Mouse (Mus musculus) cerebellum, adult 11-12 months (tissue): Measurements from ENCODE around the gene Ap3d1.

Source experiments
- DNase-seq: peaks from one replicate; pipeline ENCODE4 v3.0.0; 2022

Gene Ap3d1

GRCm38 (mm10) chr10:80756967-80757366, 14.9 kb upstream of the Ap3d1 start:
- DNase-seq: peak; percentile 54

GRCm38 (mm10) chr10:80756509-80756908, 14.4 kb upstream of the Ap3d1 start:
- DNase-seq: no peak

- DNase-seq: no peak
Observed at GRCm38 (mm10) chr10:80756099-80756498, 14.0 kb upstream of the Ap3d1 start.

- no peak for DNase-seq
Observed at GRCm38 (mm10) chr10:80755291-80756015, 13.4 kb upstream of the Ap3d1 start.

- peak; percentile 98 for DNase-seq
Observed at GRCm38 (mm10) chr10:80754594-80755290, 12.7 kb upstream of the Ap3d1 start, which contains the start of gene Dot1l. Gene Dot1l, plus strand, starts transcription at chr10:80755206.

- DNase-seq: peak; percentile 54
Observed at GRCm38 (mm10) chr10:80752079-80752625, 10.1 kb upstream of the Ap3d1 start.

- DNase-seq: peak; percentile 53
Observed at GRCm38 (mm10) chr10:80751188-80751832, 9.2 kb upstream of the Ap3d1 start.

GRCm38 (mm10) chr10:80748609-80749008, 6.5 kb upstream of the Ap3d1 start:
- no peak for DNase-seq

- peak; percentile 83 for DNase-seq
Observed at GRCm38 (mm10) chr10:80747410-80747809, 5.3 kb upstream of the Ap3d1 start.

GRCm38 (mm10) chr10:80744262-80744661, 2.2 kb upstream of the Ap3d1 start:
- peak; percentile 58 for DNase-seq

- no peak for DNase-seq
Observed at GRCm38 (mm10) chr10:80741634-80742179, 357 bp downstream of the Ap3d1 start.

- peak; percentile 65 for DNase-seq
Observed at GRCm38 (mm10) chr10:80741146-80741545, 918 bp downstream of the Ap3d1 start.

- DNase-seq: no peak
Observed at GRCm38 (mm10) chr10:80738657-80739056, 3.4 kb downstream of the Ap3d1 start.

- peak; percentile 84 for DNase-seq
Observed at GRCm38 (mm10) chr10:80736731-80737130, 5.3 kb downstream of the Ap3d1 start.

GRCm38 (mm10) chr10:80732611-80733101, 9.4 kb downstream of the Ap3d1 start:
- peak; percentile 66 for DNase-seq

- no peak for DNase-seq
Observed at GRCm38 (mm10) chr10:80727369-80728127, 14.5 kb downstream of the Ap3d1 start.

- no peak for DNase-seq
Observed at GRCm38 (mm10) chr10:80717281-80717680, 24.8 kb downstream of the Ap3d1 start.

GRCm38 (mm10) chr10:80710834-80711233, 31.2 kb downstream of the Ap3d1 start:
- no peak for DNase-seq

- no peak for DNase-seq
Observed at GRCm38 (mm10) chr10:80705479-80705878, 36.6 kb downstream of the Ap3d1 start.

GRCm38 (mm10) chr10:80705033-80705432, 37.0 kb downstream of the Ap3d1 start:
- DNase-seq: peak; percentile 58

GRCm38 (mm10) chr10:80704418-80704817, 37.6 kb downstream of the Ap3d1 start:
- DNase-seq: peak; percentile 51

- DNase-seq: peak; percentile 70
Observed at GRCm38 (mm10) chr10:80703643-80704042, 38.4 kb downstream of the Ap3d1 start.
